Mouse (Mus musculus) layer of hippocampus, adult 2 months (tissue): ENCODE data around the gene Zbed3. TPM values are rescaled to one million over a fixed set of nuclear protein-coding genes. Genes with fewer than 3 reads are reported as not detected.
A peak's percentile ranks its signal among the peaks of the same experiment; 100 is the strongest.

Experiments
- DNase-seq, 2 experiments: peaks; one replicate each; pipeline ENCODE4 v3.0.0; 2022; ENCODE audit warnings: low spot score in 2 of 2
- H3K27ac ChIP-seq: fragments of 200-600 bp; 2 replicates; pipeline ENCODE4 v1.8.1; 2022
- H3K4me3 ChIP-seq: fragments of 200-600 bp; 2 replicates; pipeline ENCODE4 v1.8.1; 2022; ENCODE audit warnings: mild to moderate bottlenecking
- CTCF ChIP-seq: fragments of 200-600 bp; conservative IDR thresholded peaks from 2 replicates; pipeline ENCODE4 v1.8.1; 2022; ENCODE audit warnings: antibody characterized with exemption, mild to moderate bottlenecking, moderate library complexity
- long read RNA-seq, 2 experiments: library from polyadenylated mRNA; stranded (forward); transcript quantifications; one replicate each; pipeline ENCODE4 v2.0.0; 2021; ENCODE audit warnings: borderline mapping rate in 2 of 2
- total RNA-seq, 2 experiments: library from RNA; stranded (reverse); gene quantifications; 2 replicates each; pipeline ENCODE4 v1.2.3; 2021

Gene Zbed3
- total RNA-seq = 10 to 100 TPM; 14.0 to 16.5 TPM
- long read RNA-seq, experiment 1, transcript Zbed3-201 (2 exons, 1,894 nt) = major isoform, 5 of 5 reads
- long read RNA-seq, experiment 1, partial matches to known transcripts = 0 of 5 reads
- long read RNA-seq, experiment 1, other reads (novel, unspliced or antisense) = 0 of 5 reads
- long read RNA-seq, experiment 2, transcript Zbed3-201 (2 exons, 1,894 nt) = major isoform, 8 of 8 reads
- long read RNA-seq, experiment 2, partial matches to known transcripts = 0 of 8 reads
- long read RNA-seq, experiment 2, other reads (novel, unspliced or antisense) = 0 of 8 reads

GRCm38 (mm10) chr13:95323400-95323799, at the start of gene Zbed3:
Gene Zbed3, plus strand, starts transcription at chr13:95323612.
- Histone ChIP-seq H3K27ac (peak within 1 kb of the TSS; percentile 97), H3K4me3 (peak within 1 kb of the TSS; percentile 72)
- no peak for TF ChIP-seq CTCF
- no peak for DNase-seq

GRCm38 (mm10) chr13:95278426-95279025, 44.9 kb upstream of the Zbed3 start:
- no peak for TF ChIP-seq CTCF

GRCm38 (mm10) chr13:95281740-95282673, 41.4 kb upstream of the Zbed3 start:
- no peak for DNase-seq
- no peak for TF ChIP-seq CTCF
- Histone ChIP-seq H3K4me3 (no peak overlapping the region), H3K27ac (no peak overlapping the region)

More at GRCm38 (mm10) chr13:95278426-95279025, 44.9 kb upstream of the Zbed3 start:
- Histone ChIP-seq H3K4me3 (no peak overlapping the region), H3K27ac (no peak overlapping the region)
- DNase-seq = no peak

GRCm38 (mm10) chr13:95286989-95287388, 36.4 kb upstream of the Zbed3 start:
- Histone ChIP-seq H3K4me3 (no peak overlapping the region), H3K27ac (no peak overlapping the region)
- peak; percentile 93 for TF ChIP-seq CTCF
- DNase-seq = peak; percentile 80 to 82

GRCm38 (mm10) chr13:95288027-95288426, 35.4 kb upstream of the Zbed3 start:
- no peak overlapping the region for H3K27ac ChIP-seq
- no peak for DNase-seq
- TF ChIP-seq CTCF = no peak
- H3K4me3 ChIP-seq = no peak overlapping the region

GRCm38 (mm10) chr13:95291983-95292382, 31.4 kb upstream of the Zbed3 start:
- no peak overlapping the region for H3K4me3 ChIP-seq
- H3K27ac ChIP-seq = no peak overlapping the region
- DNase-seq = no peak
- no peak for TF ChIP-seq CTCF

- TF ChIP-seq CTCF = no peak
- no peak for DNase-seq
- H3K27ac ChIP-seq = 0 out of 2 replicates have a peak overlapping the region, but pooled peaks have one; percentile 10
- no peak overlapping the region for H3K4me3 ChIP-seq
Measured at GRCm38 (mm10) chr13:95299956-95300355, 23.5 kb upstream of the Zbed3 start.

- no peak for TF ChIP-seq CTCF
- Histone ChIP-seq H3K27ac (no peak overlapping the region), H3K4me3 (no peak overlapping the region)
- DNase-seq = no peak
Measured at GRCm38 (mm10) chr13:95306596-95306995, 16.8 kb upstream of the Zbed3 start.

- peak; percentile 39 for TF ChIP-seq CTCF
- DNase-seq = no peak
- H3K4me3 ChIP-seq = no peak overlapping the region
- H3K27ac ChIP-seq = no peak overlapping the region
Measured at GRCm38 (mm10) chr13:95307100-95307655, 16.2 kb upstream of the Zbed3 start.

GRCm38 (mm10) chr13:95312016-95312415, 11.4 kb upstream of the Zbed3 start:
- DNase-seq = peak in 1 of 2 experiments; percentile 50
- H3K27ac ChIP-seq = no peak overlapping the region
- H3K4me3 ChIP-seq = no peak overlapping the region
- peak; percentile 16 for TF ChIP-seq CTCF

GRCm38 (mm10) chr13:95319153-95319552, 4.3 kb upstream of the Zbed3 start:
- no peak for TF ChIP-seq CTCF
- DNase-seq = peak in 1 of 2 experiments; percentile 5
- Histone ChIP-seq H3K4me3 (no peak overlapping the region), H3K27ac (no peak overlapping the region)

GRCm38 (mm10) chr13:95320451-95320850, 3.0 kb upstream of the Zbed3 start:
- Histone ChIP-seq H3K4me3 (no peak overlapping the region), H3K27ac (no peak overlapping the region)
- TF ChIP-seq CTCF = no peak
- no peak for DNase-seq
